Mouse (Mus musculus) T-helper 1 cell (primary cell): Measurements from ENCODE around the gene Lrrc17.

Source experiments
- in situ Hi-C: fragments of 300-600 bp; cut with MboI, MseI; formaldehyde crosslinking; loops from one replicate; pipeline ENCODE4 v1.15.1; 2025; ENCODE audit warnings: high pct_unique_total_duplicates

Gene Lrrc17

GRCm38 (mm10) chr5:21599961-21600360, 56.6 kb downstream of the Lrrc17 start:
- in situ Hi-C loops, result no loop called here

GRCm38 (mm10) chr5:21605936-21606335, 62.6 kb downstream of the Lrrc17 start:
- in situ Hi-C loops, result no loop called here

- in situ Hi-C loops, result no loop called here
Measured at GRCm38 (mm10) chr5:21608311-21609304, 65.2 kb downstream of the Lrrc17 start.

GRCm38 (mm10) chr5:21610996-21611395, 67.6 kb downstream of the Lrrc17 start:
- in situ Hi-C loops, result loop anchor here (10.0 kb wide), 1 partner anchor 526 kb away; no protein-coding TSS in a partner anchor

- in situ Hi-C loops, result loop anchor here (10.0 kb wide), 1 partner anchor 529 kb away; no protein-coding TSS in a partner anchor
Measured at GRCm38 (mm10) chr5:21614299-21614698, 70.9 kb downstream of the Lrrc17 start.

GRCm38 (mm10) chr5:21616450-21617009, 73.2 kb downstream of the Lrrc17 start:
- in situ Hi-C loops, result loop anchor here (10.0 kb wide), 1 partner anchor 532 kb away; no protein-coding TSS in a partner anchor
